Mouse (Mus musculus) left cerebral cortex, postnatal 36 days (tissue): ENCODE measurements around the gene Gm10772. TPM values are rescaled to one million over a fixed set of nuclear protein-coding genes. Genes with fewer than 3 reads are reported as not detected.
"Not testable (repeated sequence)": the region's sequence is repeated elsewhere in the genome, so short reads cannot be mapped to it uniquely, and the experiment has no call there.

ENCODE experiments used
- DNase-seq, 2 experiments: peaks; one replicate each; pipeline ENCODE4 v3.0.0; 2021 to 2022; ENCODE audit warnings: low spot score in 2 of 2, mixed read lengths in 1 of 2
- intact Hi-C: fragments of 180-260 bp; cut with DNase I; formaldehyde crosslinking; loops from one replicate; pipeline ENCODE4 v1.15.1; 2025
- total RNA-seq, 2 experiments: library from RNA; stranded (reverse); gene quantifications; 2 replicates each; pipeline ENCODE4 v1.2.3; 2021

The Gm10772 gene
- total RNA-seq: not detected

- DNase-seq, intact Hi-C loops: not testable (repeated sequence)
Observed at GRCm38 (mm10) chr13:66227473-66227872, at the start of gene Gm10772. Gene Gm10772 (minus strand): TSS chr13:66227573.

- DNase-seq, intact Hi-C loops: not testable (repeated sequence)
Observed at GRCm38 (mm10) chr13:66263914-66264313, 36.5 kb upstream of the Gm10772 start.

GRCm38 (mm10) chr13:66263141-66263540 lies 35.8 kb upstream of the Gm10772 start:
- intact Hi-C loops, DNase-seq: not testable (repeated sequence)

DNA sequence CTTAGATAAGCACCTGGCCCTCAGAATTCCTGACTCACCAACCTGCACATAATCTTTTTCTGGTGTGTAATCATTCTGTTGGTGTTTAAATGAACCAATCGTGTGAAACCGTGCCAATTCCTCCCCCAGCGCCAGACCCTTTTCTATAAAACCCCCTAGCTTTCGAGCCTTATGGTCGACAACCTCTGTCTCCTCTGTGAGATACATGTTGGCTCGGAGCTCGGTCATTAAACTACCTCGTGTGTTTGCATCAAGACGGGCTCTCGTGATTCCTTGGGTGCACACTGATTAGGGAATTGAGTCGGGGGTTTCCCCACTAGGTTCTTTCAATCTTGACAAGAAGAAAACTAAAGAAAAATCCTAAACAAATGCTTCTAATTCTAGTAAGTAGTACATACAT lies 13.0 kb downstream of the Gm10772 start:
- no peak for DNase-seq
- intact Hi-C loops: no loop called here

DNA sequence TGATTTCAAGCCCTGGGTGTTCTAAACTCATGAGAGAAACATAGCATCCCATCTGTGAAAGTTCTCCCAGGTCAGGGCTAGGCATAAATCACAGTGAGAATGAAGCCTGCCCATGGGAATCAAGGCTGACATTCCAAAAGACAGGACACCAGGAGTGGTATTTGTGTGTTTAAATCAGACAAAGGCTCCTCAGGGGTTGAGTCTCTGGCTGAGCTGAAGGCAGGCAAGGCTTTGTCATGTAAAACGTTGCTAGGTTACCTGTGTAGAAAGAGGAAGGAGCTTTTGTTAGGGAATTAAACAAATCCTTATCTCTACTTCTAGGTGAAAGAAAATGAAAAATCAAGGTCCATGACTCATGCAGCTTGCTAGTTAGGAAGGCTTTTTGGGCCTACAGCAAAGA lies 13.6 kb downstream of the Gm10772 start:
- intact Hi-C loops: not testable (repeated sequence)

GRCm38 (mm10) chr13:66179172-66179571 lies 48.2 kb downstream of the Gm10772 start:
- intact Hi-C loops: not testable (repeated sequence)
- DNase-seq: peak in 1 of 2 experiments; percentile 2

More for the DNA sequence above, 13.6 kb downstream of the Gm10772 start:
- DNase-seq: not testable (repeated sequence)

Other genes with a start within 250 kb of the Gm10772 start
- gene Gm10324, start 108.0 kb downstream of the Gm10772 start, total RNA-seq: not detected
- gene 2410141K09Rik, start 213.5 kb upstream of the Gm10772 start, total RNA-seq: not detected